Mouse (Mus musculus): ENCODE results near the gene Cyp2b9.
"Not testable (repeated sequence)": the region's sequence is repeated elsewhere in the genome, so short reads cannot be mapped to it uniquely, and the experiment has no call there.

DNA sequence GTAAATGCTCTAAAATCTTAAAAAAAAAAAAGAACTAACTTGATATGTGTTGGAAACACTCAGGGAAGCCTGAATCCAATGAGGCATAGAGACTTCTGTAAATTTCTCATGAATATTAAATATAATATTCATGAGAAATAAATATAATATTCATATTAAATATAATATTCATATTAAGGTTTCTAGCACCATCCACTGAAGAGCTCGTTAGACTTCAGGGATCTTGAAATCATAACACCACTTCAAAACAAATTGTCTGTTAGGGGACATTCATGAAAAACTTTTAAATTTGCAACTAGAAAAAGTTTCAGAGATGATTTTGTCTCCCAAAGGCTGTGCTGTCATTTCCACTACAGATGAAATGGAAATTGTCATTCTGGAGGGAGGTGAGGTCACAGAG is 86.8 kb downstream of the Cyp2b9 start, which contains the start of gene Vmn1r184:
- not testable (repeated sequence) for TF ChIP-seq CTCF (IDR thresholded peaks at IDR 0.05; ENCODE audit: control insufficient read depth, insufficient read depth, insufficient read length); USF1 (IDR thresholded peaks at IDR 0.05; ENCODE audit: low read depth); MAX (IDR thresholded peaks at IDR 0.05)
